Mouse (Mus musculus) midbrain, embryonic 14.5 days (tissue): Measurements from ENCODE around the gene Gen1. TPM values are rescaled to one million over a fixed set of nuclear protein-coding genes. Genes with fewer than 3 reads are reported as not detected.

Experiments
- ATAC-seq: fragments of 200-750 bp; cut with Nextera tagmentation; 2 replicates; pipeline ENCODE4 v1.8.0; 2017; ENCODE audit warnings: moderate number of reproducible peaks, moderate library complexity; ENCODE audit not compliant: low FRiP score, low TSS enrichment
- DNase-seq: peaks from one replicate; pipeline ENCODE4 v3.0.0-alpha.2; 2015
- H3K27ac ChIP-seq: fragments of 300-500 bp; sonication (generic); replicated peaks from 2 replicates; pipeline ENCODE4 v1.5.1; 2014; ENCODE audit warnings: mild to moderate bottlenecking, low read depth, low read length, moderate library complexity
- H3K27me3 ChIP-seq: fragments of 300-500 bp; sonication (generic); 2 replicates; pipeline ENCODE4 v1.6.1; 2014; ENCODE audit warnings: low read length, control low read depth, mixed read lengths; ENCODE audit not compliant: control insufficient read depth, insufficient read depth
- H3K36me3 ChIP-seq: fragments of 300-500 bp; sonication (generic); 2 replicates; pipeline ENCODE4 v1.6.1; 2014; ENCODE audit warnings: low read length, control low read depth; ENCODE audit not compliant: control insufficient read depth, insufficient read depth
- H3K4me1 ChIP-seq: fragments of 300-500 bp; sonication (generic); 2 replicates; pipeline ENCODE4 v1.6.1; 2014; ENCODE audit warnings: mild to moderate bottlenecking, antibody characterized with exemption, low read length, control low read depth; ENCODE audit not compliant: control insufficient read depth, insufficient read depth
- H3K4me2 ChIP-seq: fragments of 300-500 bp; sonication (generic); 2 replicates; pipeline ENCODE4 v1.6.1; 2014; ENCODE audit warnings: mild to moderate bottlenecking, low read length, moderate library complexity
- H3K4me3 ChIP-seq: fragments of 300-500 bp; sonication (generic); replicated peaks from 2 replicates; pipeline ENCODE4 v1.5.1; 2014; ENCODE audit warnings: low read depth, low read length
- H3K9ac ChIP-seq: fragments of 300-500 bp; sonication (generic); replicated peaks from 2 replicates; pipeline ENCODE4 v1.6.1; 2014; ENCODE audit warnings: mild to moderate bottlenecking, low read length, moderate library complexity
- H3K9me3 ChIP-seq: fragments of 300-500 bp; sonication (generic); 2 replicates; pipeline ENCODE4 v1.6.1; 2016; ENCODE audit warnings: low read length, control low read depth, mixed read lengths; ENCODE audit not compliant: control insufficient read depth
- WGBS: fragments of 180-500 bp; shearing (Covaris S2); extraction: QIAGEN DNeasy Blood & Tissue Kit; methylation state at CpG from one replicate; pipeline ENCODE4 v1.1.7; 2014; 5-methylcytosine and 5-hydroxymethylcytosine counted together
- polyA plus RNA-seq: library from polyadenylated mRNA; unstranded; fragments of >200 nt; fragmentation: Nextera tagmentation; extraction: Ambion mirVana; gene quantifications from 2 replicates; pipeline ENCODE4 v1.2.1, GENCODE M21; 2014

Gene Gen1
- polyA plus RNA-seq, 1 experiment from 2014 or later: 4.3 TPM

GRCm38 (mm10) chr12:11217726-11218250 lies 47.8 kb downstream of the Gen1 start:
- ATAC-seq (no peak), DNase-seq (no peak)
- WGBS: 86% methylated on average over 7 of the region's 7 CpGs
- Histone ChIP-seq H3K4me2 (no peak overlapping the region), H3K9ac (no peak overlapping the region), H3K4me3 (no peak overlapping the region), H3K9me3 (no peaks in the 10 kb centered on the region), H3K27ac (no peak overlapping the region), H3K4me1 (0 out of 2 replicates have a peak, but pooled peaks cover 4% of the 10 kb centered on the region), H3K27me3 (no peaks in the 10 kb centered on the region), H3K36me3 (no peaks in the 10 kb centered on the region)

- no peak overlapping the region for H3K4me2 ChIP-seq
- H3K9me3 ChIP-seq: no peaks in the 10 kb centered on the region
- no peak overlapping the region for H3K4me3 ChIP-seq
- no peak for ATAC-seq
- DNase-seq: no peak
- WGBS: 56% methylated on average over 3 of the region's 3 CpGs
- H3K27me3 ChIP-seq: no peaks in the 10 kb centered on the region
- no peak overlapping the region for H3K9ac ChIP-seq
- H3K36me3 ChIP-seq: no peaks in the 10 kb centered on the region
- H3K27ac ChIP-seq: no peak overlapping the region
- H3K4me1 ChIP-seq: no peaks in the 10 kb centered on the region
Measured at GRCm38 (mm10) chr12:11216454-11216853, 49.1 kb downstream of the Gen1 start.

- Histone ChIP-seq H3K4me1 (no peaks in the 10 kb centered on the region), H3K4me3 (no peak overlapping the region), H3K27me3 (no peaks in the 10 kb centered on the region), H3K4me2 (no peak overlapping the region), H3K36me3 (no peaks in the 10 kb centered on the region), H3K27ac (no peak overlapping the region), H3K9ac (no peak overlapping the region), H3K9me3 (no peaks in the 10 kb centered on the region)
- no peak for DNase-seq
- 87% methylated on average over 2 of the region's 2 CpGs for WGBS
- ATAC-seq: no peak
Measured at GRCm38 (mm10) chr12:11215555-11215954, 50.0 kb downstream of the Gen1 start.

- Histone ChIP-seq H3K9ac (no peak overlapping the region), H3K4me1 (no peaks in the 10 kb centered on the region), H3K9me3 (no peaks in the 10 kb centered on the region), H3K27me3 (no peaks in the 10 kb centered on the region), H3K4me3 (no peak overlapping the region), H3K4me2 (no peak overlapping the region), H3K36me3 (no peaks in the 10 kb centered on the region), H3K27ac (no peak overlapping the region)
- ATAC-seq (no peak), DNase-seq (no peak)
Measured at GRCm38 (mm10) chr12:11214776-11215175, 50.8 kb downstream of the Gen1 start.

- no peak for ATAC-seq
- H3K27ac ChIP-seq: no peak overlapping the region
- WGBS: 82% methylated on average over 1 of the region's 1 CpGs
Measured at GRCm38 (mm10) chr12:11212881-11213280, 52.7 kb downstream of the Gen1 start.

GRCm38 (mm10) chr12:11210361-11210760 lies 55.2 kb downstream of the Gen1 start:
- no peak for ATAC-seq
- H3K27me3 ChIP-seq: no peaks in the 10 kb centered on the region
- no peak for DNase-seq
- no peak overlapping the region for H3K27ac ChIP-seq
- H3K4me1 ChIP-seq: no peaks in the 10 kb centered on the region
- H3K4me2 ChIP-seq: no peak overlapping the region
- no peaks in the 10 kb centered on the region for H3K36me3 ChIP-seq
- no peak overlapping the region for H3K4me3 ChIP-seq
- H3K9me3 ChIP-seq: no peaks in the 10 kb centered on the region
- 84% methylated on average over 3 of the region's 3 CpGs for WGBS
- no peak overlapping the region for H3K9ac ChIP-seq

More at GRCm38 (mm10) chr12:11212881-11213280, 52.7 kb downstream of the Gen1 start:
- no peak overlapping the region for H3K9ac ChIP-seq
- H3K27me3 ChIP-seq: no peaks in the 10 kb centered on the region
- H3K4me2 ChIP-seq: no peak overlapping the region
- DNase-seq: no peak
- no peaks in the 10 kb centered on the region for H3K36me3 ChIP-seq
- no peak overlapping the region for H3K4me3 ChIP-seq
- no peaks in the 10 kb centered on the region for H3K4me1 ChIP-seq
- no peaks in the 10 kb centered on the region for H3K9me3 ChIP-seq

GRCm38 (mm10) chr12:11209636-11210035 lies 56.0 kb downstream of the Gen1 start:
- ATAC-seq (no peak), DNase-seq (no peak)
- 83% methylated on average over 5 of the region's 5 CpGs for WGBS
- Histone ChIP-seq H3K9ac (no peak overlapping the region), H3K4me3 (no peak overlapping the region), H3K4me2 (no peak overlapping the region), H3K27ac (no peak overlapping the region), H3K4me1 (no peaks in the 10 kb centered on the region), H3K36me3 (no peaks in the 10 kb centered on the region), H3K9me3 (no peaks in the 10 kb centered on the region), H3K27me3 (no peaks in the 10 kb centered on the region)

- no peak for DNase-seq
- Histone ChIP-seq H3K36me3 (no peaks in the 10 kb centered on the region), H3K4me3 (no peak within 1 kb of the TSS), H3K9me3 (no peaks in the 10 kb centered on the region), H3K9ac (no peak within 1 kb of the TSS), H3K4me1 (no peaks in the 10 kb centered on the region), H3K27me3 (no peaks in the 10 kb centered on the region), H3K4me2 (no peak within 1 kb of the TSS), H3K27ac (no peak within 1 kb of the TSS)
- 0 out of 2 replicates have a peak, but pooled peaks have one; percentile 15 for ATAC-seq
- 46% methylated on average over 5 of the region's 5 CpGs for WGBS
Measured at GRCm38 (mm10) chr12:11208872-11209271, 56.7 kb downstream of the Gen1 start, which contains the start of gene Msgn1. Gene Msgn1, minus strand, starts transcription at chr12:11208972.

- H3K4me1 ChIP-seq: no peaks in the 10 kb centered on the region
- H3K36me3 ChIP-seq: no peaks in the 10 kb centered on the region
- H3K9ac ChIP-seq: no peak overlapping the region
- H3K27me3 ChIP-seq: no peaks in the 10 kb centered on the region
- no peak overlapping the region for H3K4me3 ChIP-seq
- ATAC-seq: no peak
- H3K9me3 ChIP-seq: no peaks in the 10 kb centered on the region
- no peak for DNase-seq
- H3K4me2 ChIP-seq: no peak overlapping the region
- 69% methylated on average over 4 of the region's 4 CpGs for WGBS
- H3K27ac ChIP-seq: no peak overlapping the region
Measured at GRCm38 (mm10) chr12:11206321-11206720, 59.3 kb downstream of the Gen1 start.
